Mouse (Mus musculus) adrenal gland, postnatal 25 days (tissue): ENCODE measurements around the gene Sh3kbp1. TPM values are rescaled to one million over a fixed set of nuclear protein-coding genes. Genes with fewer than 3 reads are reported as not detected.

Source experiments
- DNase-seq: peaks from one replicate; pipeline ENCODE4 v3.0.0; 2021; ENCODE audit warnings: mixed read lengths
- total RNA-seq: library from RNA; stranded (reverse); gene quantifications from 2 replicates; pipeline ENCODE4 v1.2.3, GENCODE M21; 2021

The Sh3kbp1 gene
- total RNA-seq, 1 experiment from 2014 or later, result 20.9 TPM

- no peak for DNase-seq
Observed at GRCm38 (mm10) chrX:159737344-159737743, 110.3 kb downstream of the Sh3kbp1 start.

GRCm38 (mm10) chrX:159744035-159744434 is 117.0 kb downstream of the Sh3kbp1 start:
- no peak for DNase-seq

- DNase-seq, result no peak
Observed at GRCm38 (mm10) chrX:159744620-159745019, 117.5 kb downstream of the Sh3kbp1 start.

- DNase-seq, result peak; percentile 17
Observed at GRCm38 (mm10) chrX:159751834-159752233, 124.8 kb downstream of the Sh3kbp1 start.

GRCm38 (mm10) chrX:159756261-159756660 is 129.2 kb downstream of the Sh3kbp1 start:
- no peak for DNase-seq

GRCm38 (mm10) chrX:159756901-159757821 is 130.1 kb downstream of the Sh3kbp1 start:
- no peak for DNase-seq

GRCm38 (mm10) chrX:159757854-159758540 is 130.9 kb downstream of the Sh3kbp1 start:
- DNase-seq, result no peak

- DNase-seq, result no peak
Observed at GRCm38 (mm10) chrX:159763801-159764200, 136.7 kb downstream of the Sh3kbp1 start.

GRCm38 (mm10) chrX:159765850-159766249 is 138.8 kb downstream of the Sh3kbp1 start:
- DNase-seq, result no peak

GRCm38 (mm10) chrX:159769005-159769404 is 141.9 kb downstream of the Sh3kbp1 start:
- DNase-seq, result no peak

GRCm38 (mm10) chrX:159769773-159770172 is 142.7 kb downstream of the Sh3kbp1 start:
- DNase-seq, result no peak

GRCm38 (mm10) chrX:159772137-159772536 is 145.1 kb downstream of the Sh3kbp1 start:
- DNase-seq, result no peak

- DNase-seq, result no peak
Observed at GRCm38 (mm10) chrX:159775042-159775441, 148.0 kb downstream of the Sh3kbp1 start.

- DNase-seq, result no peak
Observed at GRCm38 (mm10) chrX:159778787-159779186, 151.7 kb downstream of the Sh3kbp1 start.

- DNase-seq, result no peak
Observed at GRCm38 (mm10) chrX:159790516-159790915, 163.4 kb downstream of the Sh3kbp1 start.

GRCm38 (mm10) chrX:159795603-159796002 is 168.5 kb downstream of the Sh3kbp1 start:
- no peak for DNase-seq

GRCm38 (mm10) chrX:159804371-159804770 is 177.3 kb downstream of the Sh3kbp1 start:
- DNase-seq, result no peak

GRCm38 (mm10) chrX:159809510-159809909 is 182.4 kb downstream of the Sh3kbp1 start:
- no peak for DNase-seq

GRCm38 (mm10) chrX:159810469-159810868 is 183.4 kb downstream of the Sh3kbp1 start:
- DNase-seq, result no peak

- DNase-seq, result no peak
Observed at GRCm38 (mm10) chrX:159817508-159817907, 190.4 kb downstream of the Sh3kbp1 start.

- DNase-seq, result peak; percentile 2
Observed at GRCm38 (mm10) chrX:159828135-159828534, 201.1 kb downstream of the Sh3kbp1 start.

GRCm38 (mm10) chrX:159829192-159829852 is 202.2 kb downstream of the Sh3kbp1 start:
- no peak for DNase-seq

GRCm38 (mm10) chrX:159831176-159831575 is 204.1 kb downstream of the Sh3kbp1 start:
- DNase-seq, result no peak
